Mouse (Mus musculus) monocyte, adult 5-6 weeks (primary cell): ENCODE measurements at regions not wholly inside any gene's neighbourhood (a gene's known extent, or its start where the extent isn't known, plus 50 kb on each side); places are given as distances from the start of the nearest gene placed in this dataset.
"Not testable (repeated sequence)": the region's sequence is repeated elsewhere in the genome, so short reads cannot be mapped to it uniquely, and the experiment has no call there.

Experiments
- ATAC-seq: fragments of 153-309, 156-312 bp; replicated peaks from 2 replicates; pipeline ENCODE4 v1.8.0; 2017; ENCODE audit warnings: mild to moderate bottlenecking; ENCODE audit not compliant: low TSS enrichment, insufficient number of reproducible peaks, severe bottlenecking, poor library complexity, low FRiP score

DNA sequence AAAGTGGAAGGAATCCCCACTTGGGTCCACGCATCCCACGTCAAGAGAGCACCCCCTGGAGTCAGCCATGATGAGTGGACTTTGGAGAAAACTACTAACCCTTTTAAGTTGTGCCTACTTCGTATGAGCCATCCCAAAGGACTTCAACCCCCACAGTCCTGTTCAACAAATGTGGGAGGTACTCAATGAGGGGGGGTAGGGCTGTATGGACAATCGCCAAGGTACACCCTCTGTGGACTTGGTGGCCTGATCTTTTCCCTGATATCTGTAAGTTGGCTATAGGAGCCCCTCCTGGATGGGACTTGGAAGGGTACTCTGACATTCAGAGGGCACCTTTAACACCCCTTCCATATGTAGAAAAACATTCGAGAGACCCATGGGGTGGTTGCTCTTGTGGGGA lies 256.5 kb upstream of the Olfr161 start:
- ATAC-seq: not testable (repeated sequence)

DNA sequence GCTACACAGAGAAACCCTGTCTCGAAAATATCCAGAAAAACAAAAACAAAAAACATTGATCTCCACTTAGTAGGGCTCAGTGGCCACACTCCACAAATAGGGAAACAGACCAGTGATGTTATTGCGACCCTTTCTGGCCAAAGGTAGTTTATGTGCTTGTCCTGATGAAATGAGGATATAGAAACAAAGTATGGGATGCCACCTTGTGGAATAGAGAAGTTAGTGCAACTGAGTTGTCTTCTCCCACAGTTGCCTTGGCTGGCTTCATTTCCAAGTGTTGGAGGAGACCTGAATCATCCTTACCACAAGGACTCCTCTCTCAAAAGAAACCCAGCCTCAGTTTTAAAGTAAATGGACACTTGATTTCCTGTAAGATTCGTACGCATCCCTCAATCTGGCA lies 247.5 kb upstream of the Olfr161 start:
- 0 out of 2 replicates have a peak, but pooled peaks have one; percentile 44 for ATAC-seq

DNA sequence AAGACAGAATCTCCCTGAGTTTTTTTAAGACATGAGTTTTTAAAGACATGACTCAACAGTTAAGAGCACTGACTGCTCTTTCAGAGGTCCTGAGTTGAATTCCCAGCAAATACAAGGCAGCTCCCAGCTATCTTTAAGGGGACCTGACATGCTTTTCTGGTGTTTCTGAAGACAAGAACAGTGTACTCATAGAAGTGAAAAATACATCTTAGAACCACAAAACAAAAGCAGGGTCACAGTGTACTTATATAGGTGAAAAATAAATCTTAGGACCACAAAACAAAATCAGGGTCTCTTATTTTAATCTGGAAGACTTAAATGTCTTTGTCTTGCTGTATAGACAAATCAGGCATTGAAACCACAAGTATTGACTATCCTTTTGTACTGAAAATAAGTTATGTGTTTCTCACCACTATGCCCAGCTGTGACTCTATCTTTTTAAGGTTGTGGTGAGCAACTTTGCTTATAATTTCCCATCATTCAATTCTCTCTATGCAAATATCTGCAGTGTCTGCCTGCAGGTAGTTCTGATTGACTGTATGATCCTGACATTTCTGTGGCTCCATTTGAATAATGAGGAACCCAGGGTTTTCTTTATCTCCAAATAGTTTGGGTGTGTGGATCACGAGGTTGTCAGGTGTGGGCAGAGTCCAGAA lies 246.0 kb upstream of the Olfr161 start:
- ATAC-seq: not testable (repeated sequence)

DNA sequence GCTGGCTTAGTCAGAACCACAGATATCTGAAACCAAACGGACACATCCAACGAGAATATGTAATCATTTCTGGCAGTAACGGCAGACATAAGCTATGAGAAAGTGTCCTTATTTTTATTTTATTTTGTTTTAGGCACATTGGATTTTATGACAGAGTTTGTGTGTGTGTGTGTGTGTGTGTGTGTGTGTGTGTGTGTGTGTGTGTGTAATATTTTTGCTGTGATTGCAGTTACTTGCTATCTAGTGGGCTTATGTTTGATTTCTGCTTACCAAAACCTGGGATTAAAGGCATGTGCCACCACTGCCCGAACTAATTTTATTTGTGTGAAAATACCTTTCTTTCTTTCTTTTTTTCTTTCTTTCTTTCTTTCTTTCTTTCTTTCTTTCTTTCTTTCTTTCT lies 241.5 kb upstream of the Olfr161 start:
- not testable (repeated sequence) for ATAC-seq

DNA sequence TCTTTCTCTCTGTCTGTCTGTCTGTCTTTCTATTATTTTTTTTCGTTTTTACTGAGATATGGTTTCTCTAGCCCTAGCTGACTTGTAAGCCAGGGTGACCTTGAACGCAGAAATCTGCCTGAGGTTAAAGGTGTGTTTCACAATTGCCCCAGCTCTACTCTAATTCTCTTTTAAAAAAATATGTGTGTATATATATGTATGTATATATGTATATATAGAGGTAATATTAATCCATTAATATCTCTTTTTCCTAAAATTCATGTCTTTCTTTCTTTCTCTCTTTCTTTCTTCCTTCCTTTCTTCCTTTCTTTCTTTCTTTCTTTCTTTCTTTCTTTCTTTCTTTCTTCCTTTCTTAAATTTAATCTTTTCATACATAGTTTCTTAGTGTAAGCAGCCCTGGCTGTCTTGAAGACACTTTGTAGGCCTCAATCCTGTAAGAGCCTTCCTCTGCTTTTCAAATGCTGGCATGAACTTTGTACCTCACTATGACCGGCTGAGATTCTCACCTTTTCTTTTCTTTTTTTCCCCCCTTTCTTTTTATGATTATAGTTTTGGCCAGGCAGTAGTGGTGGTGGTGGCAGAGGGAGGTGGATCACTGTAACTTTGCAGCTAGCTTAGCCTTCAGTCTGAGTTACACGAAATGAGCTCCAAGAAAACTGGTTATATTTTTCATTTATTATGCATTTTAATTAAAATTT lies 240.8 kb upstream of the Olfr161 start:
- peak; percentile 37 for ATAC-seq

DNA sequence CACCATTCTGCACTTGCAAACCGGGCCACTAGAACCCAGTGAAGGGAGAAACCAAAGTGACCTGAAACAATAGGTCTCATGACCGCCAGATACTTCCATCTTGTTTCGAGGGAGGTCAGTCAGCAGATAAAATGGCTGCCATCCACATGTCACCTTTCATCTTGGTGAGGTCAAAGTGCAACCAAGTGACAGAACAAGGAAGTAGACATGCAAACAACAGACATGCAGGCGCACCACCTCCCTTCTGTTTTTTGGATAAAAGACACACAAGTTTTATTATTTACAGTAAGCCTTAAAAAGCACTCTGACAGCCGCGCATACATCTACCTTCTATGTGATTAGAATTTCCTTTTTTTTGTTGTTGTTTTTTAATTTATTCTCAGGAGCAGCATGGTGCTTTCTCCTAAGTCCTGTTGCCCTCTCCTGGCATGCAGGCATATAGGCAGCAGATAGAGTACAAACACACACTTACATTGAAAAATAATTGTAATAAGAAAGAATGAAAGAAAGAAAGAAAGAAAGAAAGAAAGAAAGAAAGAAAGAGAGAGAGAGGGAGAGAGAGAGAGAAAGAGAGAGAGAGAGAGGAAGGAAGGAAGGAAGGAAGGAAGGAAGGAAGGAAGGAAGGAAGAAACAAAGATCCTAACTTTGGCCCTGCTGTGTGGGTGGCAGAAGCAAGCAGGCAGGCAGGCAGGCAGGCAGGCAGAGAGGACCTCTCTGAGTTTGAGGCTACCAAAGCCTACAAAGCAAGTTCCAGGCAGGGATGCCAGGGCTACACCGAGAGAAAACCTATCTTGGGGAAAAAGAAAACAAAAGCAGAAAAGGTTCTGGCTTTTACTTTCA lies 240.0 kb upstream of the Olfr161 start:
- peak; percentile 98 for ATAC-seq

DNA sequence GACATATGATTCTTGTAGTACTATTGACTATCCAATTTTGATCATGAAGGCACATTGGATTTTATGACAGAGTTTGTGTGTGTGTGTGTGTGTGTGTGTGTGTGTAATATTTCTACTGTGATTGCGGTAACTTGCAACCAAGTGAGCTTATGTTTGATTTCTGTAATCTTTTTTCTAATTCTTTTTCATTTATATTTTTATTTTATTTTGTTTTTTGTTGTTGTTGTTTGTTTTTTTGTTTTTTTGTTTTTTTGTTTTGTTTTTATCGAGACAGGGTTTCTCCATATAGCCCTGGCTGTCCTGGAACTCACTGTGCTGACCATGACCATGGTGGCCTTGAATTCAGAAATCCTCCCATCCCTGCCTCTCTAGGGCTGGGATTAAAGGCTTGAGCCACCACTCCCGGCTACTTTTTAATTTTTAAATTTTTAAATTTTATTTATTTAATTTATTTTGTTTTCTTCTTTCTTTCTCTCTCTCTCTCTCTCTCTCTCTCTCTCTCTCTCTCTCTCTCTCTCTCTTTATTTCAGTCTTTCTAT lies 239.3 kb upstream of the Olfr161 start:
- ATAC-seq: peak; percentile 79; the same call in 1 of the 2 replicates
